Mouse (Mus musculus) kidney, postnatal 36 days (tissue): ENCODE results near the gene Adamtsl2.
A peak's percentile ranks its signal among the peaks of the same experiment; 100 is the strongest.

Experiments
- DNase-seq, 2 experiments: peaks; one replicate each; pipeline ENCODE4 v3.0.0; 2021 to 2022; ENCODE audit warnings: mixed read lengths in 2 of 2

The Adamtsl2 gene

DNA sequence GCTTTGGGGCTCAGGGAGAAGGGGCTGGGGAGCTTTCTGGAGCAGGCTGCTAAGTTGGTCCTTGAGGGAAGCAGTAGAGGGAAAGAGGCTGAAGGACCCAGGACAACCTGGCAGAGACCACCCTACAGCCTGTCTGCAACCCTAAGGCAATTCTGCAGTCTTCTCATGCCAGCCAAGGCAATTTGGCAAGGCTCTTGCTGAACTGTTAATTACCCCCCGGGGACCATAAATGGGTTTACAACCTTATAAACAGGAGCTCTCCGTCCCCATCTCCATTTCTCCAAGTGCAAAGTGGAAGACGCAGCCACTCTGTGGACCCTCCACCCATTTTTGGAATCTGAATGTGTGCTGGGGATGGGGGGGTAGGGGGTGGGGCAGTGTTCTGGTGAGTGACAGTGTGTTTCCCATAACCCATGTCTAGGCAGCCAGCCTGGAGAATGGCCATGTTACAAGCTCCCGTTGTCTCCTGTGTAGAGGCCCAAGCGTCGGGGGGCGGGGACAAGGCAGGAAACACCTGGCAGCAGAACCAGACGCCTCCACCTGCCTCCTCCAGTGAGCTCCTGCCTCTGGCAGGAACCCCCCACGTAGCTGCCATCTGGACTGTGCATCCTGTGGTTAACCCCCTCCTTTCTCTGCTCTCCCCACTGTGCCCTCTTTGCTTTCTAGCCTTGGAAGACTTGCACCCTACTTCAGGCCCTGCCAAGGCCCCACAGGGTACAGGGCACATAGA, 42.6 kb downstream of the Adamtsl2 start:
- DNase-seq: peak in 1 of 2 experiments; percentile 36

DNA sequence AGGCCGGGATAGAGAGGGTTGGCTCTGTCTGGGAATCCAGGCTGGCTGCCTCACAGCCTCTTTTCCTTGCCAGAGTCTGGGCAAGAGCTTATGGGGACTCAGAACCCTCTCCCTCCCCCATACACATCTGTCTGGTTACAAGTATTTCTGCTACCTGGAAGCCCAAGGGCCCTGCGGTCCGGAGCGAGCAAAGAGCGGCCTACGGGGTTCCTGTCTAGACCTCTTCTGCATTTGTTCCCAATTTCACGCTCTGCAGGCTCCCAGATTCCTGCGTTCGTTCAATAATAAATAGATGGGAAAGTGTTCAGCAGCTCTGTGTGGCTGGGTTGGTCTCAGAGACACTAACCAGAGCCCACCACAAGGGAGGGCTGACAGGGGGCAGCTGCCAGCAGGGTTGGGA, 43.4 kb downstream of the Adamtsl2 start:
- DNase-seq: no peak

DNA sequence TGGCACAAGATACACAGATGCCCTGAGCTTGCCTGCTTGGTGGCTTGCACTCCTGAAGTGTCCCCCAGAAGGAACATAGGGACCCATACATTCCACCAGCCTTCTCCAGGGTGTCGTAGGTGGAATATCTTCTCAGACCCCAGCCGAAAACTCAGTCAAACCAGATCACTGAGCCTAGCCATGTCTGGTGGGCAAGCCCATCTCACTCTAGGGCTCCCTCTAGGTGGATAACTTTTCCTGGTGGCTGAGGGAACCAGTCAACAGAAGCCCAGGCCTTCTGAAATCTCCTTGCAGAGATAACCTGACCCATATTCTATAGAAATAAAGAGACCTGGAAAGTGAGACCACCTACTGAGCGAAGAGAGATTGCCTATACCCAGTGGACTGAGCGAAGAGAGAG, 43.9 kb downstream of the Adamtsl2 start:
- DNase-seq: no peak

DNA sequence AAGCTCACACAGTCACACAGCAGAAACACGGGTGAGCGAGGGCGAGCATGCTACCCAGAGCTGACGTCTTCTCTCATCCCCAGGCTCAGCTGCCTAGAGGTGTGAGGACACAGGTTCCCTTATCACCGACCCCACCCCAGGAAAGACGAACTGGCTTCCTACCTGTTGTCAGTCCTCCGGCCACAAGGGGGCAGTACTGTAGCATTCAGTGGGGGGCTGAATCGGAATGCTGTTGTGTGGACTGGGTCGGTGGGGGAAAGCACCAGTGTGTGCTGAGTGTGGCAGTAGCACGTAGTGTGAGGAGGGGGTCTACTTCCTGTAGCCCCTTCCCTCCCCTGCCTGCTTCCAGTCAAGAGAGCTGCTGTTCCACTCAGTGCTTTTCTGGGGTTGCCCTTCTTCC, 46.8 kb downstream of the Adamtsl2 start:
- DNase-seq: peak; percentile 46 to 82

DNA sequence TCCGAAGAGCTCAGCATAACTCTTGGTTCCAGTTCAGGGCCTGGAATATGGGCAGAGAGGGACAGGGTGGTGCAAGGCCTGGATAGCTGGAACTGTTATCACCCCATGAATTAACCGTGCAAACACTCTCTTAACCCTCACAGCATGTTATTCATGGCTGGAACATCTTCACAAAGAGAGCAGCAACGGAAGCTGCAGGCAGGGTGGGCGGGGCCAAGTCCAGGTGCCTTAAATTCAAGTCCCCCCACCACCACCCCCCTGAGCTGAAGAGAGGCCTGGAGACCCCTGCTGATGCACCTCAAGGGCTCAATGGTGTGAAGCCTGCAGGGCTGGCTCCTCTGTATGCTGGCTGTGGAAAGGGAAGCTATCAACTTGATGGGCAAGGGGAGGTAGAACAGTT, 47.3 kb downstream of the Adamtsl2 start:
- DNase-seq: no peak

DNA sequence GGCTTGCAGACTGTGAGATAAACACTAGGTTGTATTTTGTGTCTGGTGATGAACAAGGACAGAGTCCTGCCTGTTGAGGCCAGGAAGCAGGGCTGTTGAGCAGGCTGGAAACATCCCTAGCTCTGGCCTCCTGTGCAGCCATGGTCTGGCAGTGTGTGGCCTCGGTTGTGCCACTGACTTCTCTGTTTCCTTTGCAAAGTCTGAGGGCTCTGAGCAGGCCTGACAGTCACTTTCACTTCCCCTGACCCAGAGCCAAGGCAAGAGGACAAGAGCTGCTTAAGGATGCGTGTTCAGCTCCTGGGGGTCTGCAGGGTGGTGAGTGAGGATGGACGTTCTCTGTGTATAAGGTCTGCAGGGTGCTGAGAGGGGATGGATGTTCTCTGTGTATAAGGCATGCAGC, 49.8 kb downstream of the Adamtsl2 start:
- DNase-seq: no peak

DNA sequence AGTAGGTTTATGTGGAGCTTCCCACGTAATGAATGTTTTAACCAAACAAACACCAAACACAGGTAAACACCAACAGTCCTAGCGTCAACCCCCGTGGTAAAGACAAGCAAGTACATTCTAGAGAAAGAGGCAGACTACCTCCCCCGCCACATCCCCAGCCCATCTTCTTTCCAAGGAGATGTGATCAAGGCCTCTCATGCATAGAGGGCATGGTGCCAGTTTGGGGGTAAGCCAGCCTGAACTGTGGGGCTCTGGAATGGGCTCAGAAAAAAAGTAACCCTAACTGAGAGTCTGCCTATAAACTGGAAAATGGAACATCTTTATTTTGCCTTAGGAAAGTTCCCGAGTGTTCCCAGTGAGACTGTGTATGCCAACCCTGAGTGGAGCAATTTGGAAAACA, 56.8 kb downstream of the Adamtsl2 start:
- DNase-seq: no peak

DNA sequence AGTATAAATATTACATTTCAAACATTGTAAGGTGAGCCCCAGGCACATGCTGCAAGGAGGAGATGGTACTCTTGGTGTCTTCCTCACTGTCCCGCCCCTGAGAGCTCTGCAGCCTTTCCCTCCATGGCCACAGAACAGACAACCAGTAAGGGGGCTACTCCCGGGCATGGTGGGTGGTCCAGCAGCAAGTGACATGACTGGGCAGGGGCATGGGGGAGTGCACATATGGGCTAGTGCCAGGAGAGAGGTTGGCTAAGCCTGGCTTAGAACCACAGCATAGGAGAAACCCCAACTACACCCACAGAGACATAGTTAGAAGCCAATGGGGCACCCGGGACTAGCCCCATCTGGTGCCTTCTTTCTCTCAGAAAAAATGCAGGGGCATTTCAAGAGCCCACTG, 57.2 kb downstream of the Adamtsl2 start:
- DNase-seq: no peak

DNA sequence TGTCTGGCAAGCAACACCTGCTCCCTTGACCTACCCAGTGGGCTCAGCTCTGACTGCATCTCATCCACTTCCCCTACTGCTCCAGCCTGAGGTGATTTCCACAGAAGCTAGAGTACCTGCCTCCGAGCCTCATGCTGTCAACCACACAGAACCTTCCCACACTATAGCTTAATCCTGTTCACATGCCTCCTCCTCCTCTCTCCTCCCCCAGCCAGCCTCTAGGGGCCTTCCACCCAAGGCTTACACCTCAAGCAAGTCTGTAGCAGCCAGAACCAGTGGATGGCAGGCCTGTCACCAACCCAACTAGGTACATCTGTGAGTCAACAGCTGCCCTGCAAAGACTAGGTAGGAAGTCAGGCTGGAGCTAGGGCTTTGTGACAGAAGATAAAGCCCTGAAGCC, 57.6 kb downstream of the Adamtsl2 start:
- no peak for DNase-seq

DNA sequence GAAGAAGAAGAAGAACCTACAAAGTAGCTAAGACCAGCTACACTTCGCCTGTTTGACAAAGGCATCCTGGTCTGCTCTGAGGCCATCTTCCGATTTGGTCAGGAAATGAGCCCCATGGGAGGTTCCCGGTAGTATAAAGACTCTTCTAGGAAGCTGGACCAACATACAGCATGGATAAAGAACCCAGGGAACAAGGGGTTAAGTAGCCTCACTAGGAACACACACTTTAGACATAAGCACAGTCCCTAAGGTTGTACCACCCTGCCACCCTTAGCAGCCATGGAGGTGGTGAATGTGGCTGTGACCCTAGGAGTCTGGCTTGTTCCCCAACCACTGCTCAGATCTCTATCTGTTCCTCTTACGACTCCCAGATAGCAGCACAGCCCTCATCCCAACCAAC, 59.2 kb downstream of the Adamtsl2 start:
- no peak for DNase-seq

DNA sequence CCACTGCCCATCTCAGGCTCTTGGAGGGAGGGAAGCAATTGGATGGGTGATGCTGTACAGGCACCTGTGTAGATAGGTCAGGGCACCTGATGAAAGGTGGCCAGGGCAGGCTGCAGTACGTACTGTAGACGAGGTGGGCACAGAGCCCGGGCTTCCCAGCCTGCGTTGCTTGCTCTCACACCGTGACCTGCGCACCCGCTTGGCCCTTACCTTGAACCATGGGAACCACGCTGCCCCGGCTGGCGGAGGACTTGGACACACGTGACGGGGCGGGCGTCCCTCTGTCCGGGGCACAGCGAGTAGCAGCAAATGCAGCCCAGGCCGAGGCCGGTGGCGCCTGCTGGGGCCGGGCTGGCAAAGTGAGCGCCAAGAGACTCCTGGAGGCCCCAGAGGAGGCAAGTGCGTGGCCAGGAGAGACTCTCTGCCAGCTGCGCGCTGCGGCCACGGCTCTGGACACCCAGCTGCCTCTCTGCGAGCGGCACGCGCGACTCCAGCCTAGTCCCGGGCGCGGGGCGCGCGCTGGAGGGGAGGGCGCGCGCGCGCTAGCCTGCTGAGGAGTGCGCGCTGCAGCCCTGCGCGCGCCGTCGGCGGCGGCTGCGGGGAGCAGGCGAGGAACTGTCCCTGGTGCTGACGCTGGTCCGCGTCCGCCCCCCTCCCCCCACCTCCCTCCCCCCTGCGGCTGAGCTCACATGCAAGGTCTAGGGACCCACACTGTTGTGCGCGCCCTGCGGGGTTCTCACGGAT, 62.9 kb downstream of the Adamtsl2 start, which contains the start of gene Fam163b:
TSS of gene Fam163b (minus strand) at position 542 of the 744 bp plus-strand sequence.
- peak; percentile 40 to 55 for DNase-seq

DNA sequence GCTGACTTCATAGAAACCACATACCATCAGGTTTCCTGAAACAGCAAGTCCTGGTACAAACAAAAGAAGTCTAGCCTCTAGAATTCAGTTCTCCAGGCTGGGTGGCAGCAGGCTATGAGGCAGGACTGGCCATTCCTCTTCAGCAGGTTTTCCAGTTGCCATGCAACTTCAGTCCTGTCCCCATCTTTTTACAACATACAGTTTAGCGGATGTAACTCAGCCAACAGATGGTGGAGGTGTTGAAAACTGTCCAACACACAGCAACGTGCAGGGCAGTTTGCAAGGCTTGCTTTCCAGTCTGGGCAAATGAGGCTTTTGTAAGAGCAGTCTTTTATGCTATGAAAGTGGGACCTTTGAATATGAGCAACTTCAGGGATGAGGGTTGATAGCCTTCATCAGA, 65.8 kb downstream of the Adamtsl2 start:
- no peak for DNase-seq

DNA sequence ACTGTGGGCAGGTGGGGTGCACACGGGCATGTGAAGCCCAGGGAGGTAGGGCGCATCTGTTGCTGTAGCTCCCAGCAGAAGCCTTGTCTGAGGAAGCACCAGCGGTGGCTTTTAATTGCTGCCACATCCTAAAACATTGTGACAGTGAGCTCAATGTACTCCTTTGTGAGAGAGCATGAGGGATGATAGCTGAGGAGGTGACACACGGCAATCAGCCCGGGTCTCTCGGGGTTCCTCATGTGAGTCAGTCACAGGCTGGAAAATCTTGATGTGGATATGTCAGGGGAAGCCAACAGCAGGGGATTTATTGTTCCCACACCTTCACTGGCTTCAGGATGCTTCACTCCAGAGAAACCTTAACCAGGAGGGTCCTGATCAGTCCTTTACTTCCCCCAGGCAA, 67.7 kb downstream of the Adamtsl2 start:
- DNase-seq: no peak

DNA sequence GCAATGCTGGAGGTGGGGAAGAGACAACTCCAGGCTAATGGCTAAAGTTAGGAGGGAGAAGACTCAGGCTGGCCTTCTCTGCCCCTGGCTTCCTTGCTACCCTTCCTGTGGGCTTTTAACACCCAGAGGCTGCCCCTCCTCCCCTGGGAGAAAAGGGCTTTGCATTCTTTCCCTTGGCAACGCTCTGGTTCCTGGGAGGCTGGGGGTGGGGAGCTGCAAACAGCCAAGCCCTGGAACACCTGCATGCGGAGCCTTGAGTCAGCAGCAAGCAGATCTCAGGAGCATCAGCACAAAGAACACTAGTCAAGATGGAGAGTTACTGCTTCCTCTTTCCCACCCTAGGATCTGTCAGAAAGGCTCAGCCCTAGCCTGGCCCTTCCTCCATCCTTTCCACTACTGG, 70.3 kb downstream of the Adamtsl2 start:
- DNase-seq: no peak

DNA sequence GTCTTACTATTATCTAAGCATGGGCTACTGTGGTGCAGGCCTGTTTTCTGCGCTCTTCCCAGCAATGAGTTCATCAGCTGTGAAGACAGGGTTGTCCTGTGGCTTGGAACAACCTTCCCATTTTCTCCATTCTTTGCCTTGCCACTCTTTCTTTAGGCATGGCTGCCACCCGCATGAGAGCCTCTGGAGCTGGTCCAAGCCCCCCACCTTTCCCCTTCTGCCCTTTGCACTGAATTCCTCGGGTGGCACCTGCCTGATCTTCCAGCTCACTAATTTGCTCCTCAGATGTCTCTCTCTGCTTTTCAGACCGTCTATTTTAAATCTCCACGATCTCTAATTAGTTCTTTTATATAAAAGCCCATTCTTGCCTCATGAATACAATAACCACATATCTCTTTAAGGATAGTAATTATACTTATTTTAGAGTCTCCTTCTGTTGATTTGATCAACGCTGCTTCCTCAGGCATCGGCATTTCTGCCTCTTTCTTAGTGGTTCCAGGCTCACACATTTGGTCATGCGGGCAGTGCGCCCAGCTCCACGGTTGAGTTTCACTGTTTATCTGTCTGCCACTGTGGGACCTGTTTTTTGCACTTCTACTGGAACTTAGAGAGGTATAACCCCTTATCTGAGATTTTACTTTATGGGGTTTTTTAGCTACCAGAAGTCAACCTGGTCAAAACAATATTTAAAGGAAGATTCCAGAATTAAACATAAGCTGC, 75.4 kb downstream of the Adamtsl2 start:
- peak; percentile 70 to 72 for DNase-seq

DNA sequence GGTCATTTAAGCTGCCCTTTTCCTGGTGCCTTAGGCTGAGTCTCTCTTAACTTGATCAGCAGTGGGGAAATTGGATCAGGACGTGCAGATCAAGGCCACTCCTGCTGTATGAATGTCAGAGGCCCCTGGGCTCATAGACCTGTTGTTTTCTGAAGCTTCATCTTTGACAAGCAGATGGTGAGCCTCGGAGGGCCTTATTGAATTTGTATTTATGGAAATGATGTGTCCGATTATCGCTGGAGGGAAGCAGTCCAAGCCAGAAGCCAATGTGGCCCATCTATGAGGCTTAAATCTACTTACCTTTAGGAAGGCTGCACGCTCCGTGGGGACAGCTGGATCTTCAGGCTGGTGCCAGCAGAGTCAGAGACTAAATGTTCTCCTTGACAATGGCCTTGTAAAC, 77.4 kb downstream of the Adamtsl2 start:
- no peak for DNase-seq
